Mouse (Mus musculus): ENCODE results near the gene Nmrk2. TPM values are rescaled to one million over a fixed set of nuclear protein-coding genes. Genes with fewer than 3 reads are reported as not detected.

The Nmrk2 gene
- total and polyA plus RNA-seq, 2 experiments, result 0.09 TPM; not detected in 1

DNA sequence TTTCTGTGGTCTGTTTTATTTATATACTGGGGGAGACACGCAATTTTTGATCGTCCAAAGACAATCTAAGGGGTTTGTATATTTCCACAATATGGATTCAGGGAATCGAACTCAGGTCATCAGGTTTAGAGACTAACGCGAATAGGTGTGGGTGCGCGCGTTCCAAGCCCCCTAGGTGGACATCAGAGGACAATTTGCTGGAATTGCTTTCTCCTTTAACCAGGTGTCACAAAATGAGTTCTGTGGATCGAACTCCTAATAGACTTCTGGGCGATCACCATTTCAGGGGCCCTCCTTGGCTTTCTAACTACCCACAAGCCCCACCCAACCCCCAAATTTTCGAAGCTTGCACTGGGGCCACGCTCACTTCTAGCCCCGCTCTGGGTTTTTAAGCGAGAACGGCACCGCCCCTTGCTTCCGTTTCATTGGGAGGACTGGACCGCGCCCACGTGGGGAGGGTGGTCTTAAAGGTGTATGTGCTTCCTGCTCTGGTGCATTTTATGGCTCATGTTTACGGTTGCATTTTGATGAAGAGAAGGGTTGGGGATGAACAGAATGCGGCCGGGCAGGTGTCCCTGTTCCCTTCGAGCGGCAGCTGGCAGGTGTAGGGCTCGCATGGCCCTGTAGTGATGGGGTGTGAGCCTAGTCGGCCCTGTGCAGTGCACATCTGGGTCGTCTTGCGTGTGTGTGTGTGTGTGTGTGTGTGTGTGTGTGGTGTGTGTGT, 33.2 kb downstream of the Nmrk2 start:
- Histone ChIP-seq H3K4me1 (ENCODE audit: control insufficient read depth, insufficient read depth, low read length) (peaks cover 9% of the 10 kb centered on the region), H3K79me2 (ENCODE audit: control insufficient read depth, insufficient read depth, low read length) (peaks cover 26% of the 10 kb centered on the region), H3K9ac (ENCODE audit: low read depth, low read length) (peak overlapping the region; percentile 97), H3K4me3 (ENCODE audit: insufficient read depth, low read depth, low read length) (peak overlapping the region; percentile 99), H3K27ac (replicated peaks; ENCODE audit: insufficient read depth, low read depth, low read length) (peak overlapping the region; percentile 96), H3K27me3 (ENCODE audit: control insufficient read depth, insufficient read depth, low read length) (no peaks in the 10 kb centered on the region), H3K36me3 (ENCODE audit: control insufficient read depth, insufficient read depth, low read length) (no peaks in the 10 kb centered on the region)
- WGBS, result 3% methylated on average over 29 of the region's 29 CpGs
- peak; percentile 76 for DNase-seq (ENCODE audit: extremely low read depth, low read depth, low spot score)
- TF ChIP-seq POLR2A (IDR thresholded peaks at IDR 0.05; ENCODE audit: extremely low read depth, insufficient read depth, low read length) (no peak), CTCF (IDR thresholded peaks at IDR 0.05; ENCODE audit: low read depth, low read length) (no peak)

DNA sequence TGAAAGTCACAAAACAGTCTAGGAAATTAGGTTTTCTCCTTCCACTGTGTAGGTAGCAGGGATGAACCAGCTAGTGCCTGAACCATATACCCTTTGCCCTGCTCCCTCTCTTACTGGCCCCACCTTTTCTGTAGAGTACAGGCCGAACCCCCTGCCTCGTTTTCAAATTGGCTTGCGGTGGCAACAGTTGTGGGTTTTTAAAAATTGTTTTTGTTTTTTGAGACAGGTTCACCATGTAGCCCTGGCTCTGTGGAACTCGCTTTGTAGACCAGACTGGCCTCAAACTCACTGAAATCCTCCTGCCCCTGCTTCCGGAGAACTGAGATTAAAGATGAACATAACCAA, 33.8 kb downstream of the Nmrk2 start:
- DNase-seq (ENCODE audit: extremely low read depth, low read depth, low spot score), result no peak
- peak overlapping the region; percentile 7; the same call in 1 of the 2 replicates for H3K4me3 ChIP-seq (ENCODE audit: insufficient read depth, low read depth, low read length)
- no peaks in the 10 kb centered on the region for H3K36me3 ChIP-seq (ENCODE audit: control insufficient read depth, insufficient read depth, low read length)
- WGBS, result 16% methylated on average over 5 of the region's 5 CpGs
- H3K79me2 ChIP-seq (ENCODE audit: control insufficient read depth, insufficient read depth, low read length), result peaks cover 30% of the 10 kb centered on the region
- TF ChIP-seq POLR2A (IDR thresholded peaks at IDR 0.05; ENCODE audit: extremely low read depth, insufficient read depth, low read length), result no peak
- no peak for TF ChIP-seq CTCF (IDR thresholded peaks at IDR 0.05; ENCODE audit: low read depth, low read length)
- H3K9ac ChIP-seq (ENCODE audit: low read depth, low read length), result peak overlapping the region; percentile 15; the same call in 1 of the 2 replicates
- peaks cover 7% of the 10 kb centered on the region for H3K4me1 ChIP-seq (ENCODE audit: control insufficient read depth, insufficient read depth, low read length)
- no peaks in the 10 kb centered on the region for H3K27me3 ChIP-seq (ENCODE audit: control insufficient read depth, insufficient read depth, low read length)
- H3K27ac ChIP-seq (replicated peaks; ENCODE audit: insufficient read depth, low read depth, low read length), result peak overlapping the region; percentile 32

DNA sequence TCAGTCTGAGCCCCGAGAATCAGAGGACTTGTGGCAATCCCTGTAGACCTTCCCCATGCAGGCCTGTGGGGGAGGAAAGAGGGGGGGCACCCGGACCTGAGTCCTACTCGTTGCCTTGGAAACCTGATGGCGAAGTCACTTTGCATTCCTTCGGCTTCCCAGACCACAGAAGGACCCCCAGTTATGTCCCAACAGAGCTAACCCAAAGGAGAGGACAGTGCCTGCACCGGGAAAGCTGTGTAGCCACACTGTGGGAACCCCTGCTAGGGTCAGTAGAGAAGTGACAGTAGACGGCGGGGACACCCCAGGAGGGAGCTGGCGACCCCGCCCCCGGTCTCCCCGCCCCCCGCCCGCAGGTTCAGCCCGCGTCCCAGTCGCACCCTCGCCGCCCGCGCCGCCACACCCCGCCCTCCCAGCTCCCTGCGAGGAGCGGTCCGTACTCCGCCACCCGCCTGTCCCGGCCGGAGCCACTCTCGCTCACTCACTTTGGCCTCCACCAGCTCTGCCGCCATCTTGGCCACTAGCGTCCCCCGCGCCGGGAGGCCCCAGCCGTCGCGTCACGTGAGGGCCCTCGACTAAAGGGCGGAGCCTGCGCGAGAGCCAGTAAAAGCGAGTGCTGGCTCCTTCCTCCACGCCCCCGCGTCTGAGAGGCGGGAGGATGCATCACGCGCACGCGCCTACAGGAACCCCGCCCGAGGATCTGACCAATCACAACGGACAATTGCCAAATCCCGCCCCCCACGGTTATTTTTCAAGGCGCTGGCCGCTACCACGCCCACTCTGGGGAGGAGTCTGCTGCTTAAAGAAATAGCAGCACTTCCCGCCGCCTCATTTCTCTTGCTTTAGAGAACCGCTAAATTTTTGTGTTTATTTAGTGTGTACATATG, 34.4 kb downstream of the Nmrk2 start, which contains the start of gene Pias4:
Gene Pias4, minus strand, starts transcription at position 724 of the 887 bp plus-strand sequence.
- WGBS, result under 1% methylated on average over 54 of the region's 64 CpGs
- TF ChIP-seq CTCF (IDR thresholded peaks at IDR 0.05; ENCODE audit: low read depth, low read length) (no peak), POLR2A (IDR thresholded peaks at IDR 0.05; ENCODE audit: extremely low read depth, insufficient read depth, low read length) (peak; percentile 81)
- H3K27ac ChIP-seq (replicated peaks; ENCODE audit: insufficient read depth, low read depth, low read length), result peak within 1 kb of the TSS; percentile 32
- peak; percentile 90 for DNase-seq (ENCODE audit: extremely low read depth, low read depth, low spot score)
- peaks cover 6% of the 10 kb centered on the region for H3K4me1 ChIP-seq (ENCODE audit: control insufficient read depth, insufficient read depth, low read length)
- H3K36me3 ChIP-seq (ENCODE audit: control insufficient read depth, insufficient read depth, low read length), result no peaks in the 10 kb centered on the region
- H3K4me3 ChIP-seq (ENCODE audit: insufficient read depth, low read depth, low read length), result peak within 1 kb of the TSS; percentile 99
- peaks cover 33% of the 10 kb centered on the region for H3K79me2 ChIP-seq (ENCODE audit: control insufficient read depth, insufficient read depth, low read length)
- no peaks in the 10 kb centered on the region for H3K27me3 ChIP-seq (ENCODE audit: control insufficient read depth, insufficient read depth, low read length)
- H3K9ac ChIP-seq (ENCODE audit: low read depth, low read length), result peak within 1 kb of the TSS; percentile 94

DNA sequence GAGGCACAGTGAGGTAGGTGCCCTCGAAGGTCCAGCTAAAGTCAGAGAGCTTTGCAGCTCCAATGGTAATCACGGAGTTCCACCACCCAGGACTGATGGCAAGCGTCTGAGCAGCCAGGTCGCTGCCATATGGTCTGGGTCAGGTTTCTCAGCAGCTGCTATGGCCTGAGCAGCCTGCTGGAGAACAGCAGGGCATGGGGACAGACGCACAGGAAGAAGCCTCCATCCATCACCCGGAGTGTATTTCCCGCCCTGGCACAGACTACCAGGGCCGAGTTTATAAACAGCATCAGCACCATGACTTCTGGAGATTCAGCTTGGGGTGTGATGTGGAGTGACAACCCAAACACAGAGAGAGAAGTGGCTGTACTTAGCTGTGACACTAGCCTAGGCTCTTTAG, 36.7 kb downstream of the Nmrk2 start:
- Histone ChIP-seq H3K36me3 (ENCODE audit: control insufficient read depth, insufficient read depth, low read length) (no peaks in the 10 kb centered on the region), H3K27ac (replicated peaks; ENCODE audit: insufficient read depth, low read depth, low read length) (no peak overlapping the region), H3K9ac (ENCODE audit: low read depth, low read length) (no peak overlapping the region), H3K79me2 (ENCODE audit: control insufficient read depth, insufficient read depth, low read length) (peaks cover 42% of the 10 kb centered on the region), H3K4me1 (ENCODE audit: control insufficient read depth, insufficient read depth, low read length) (peaks cover 7% of the 10 kb centered on the region), H3K27me3 (ENCODE audit: control insufficient read depth, insufficient read depth, low read length) (no peaks in the 10 kb centered on the region), H3K4me3 (ENCODE audit: insufficient read depth, low read depth, low read length) (no peak overlapping the region)
- TF ChIP-seq CTCF (IDR thresholded peaks at IDR 0.05; ENCODE audit: low read depth, low read length) (no peak), POLR2A (IDR thresholded peaks at IDR 0.05; ENCODE audit: extremely low read depth, insufficient read depth, low read length) (no peak)
- WGBS, result 76% methylated on average over 8 of the region's 8 CpGs
- DNase-seq (ENCODE audit: extremely low read depth, low read depth, low spot score), result no peak

DNA sequence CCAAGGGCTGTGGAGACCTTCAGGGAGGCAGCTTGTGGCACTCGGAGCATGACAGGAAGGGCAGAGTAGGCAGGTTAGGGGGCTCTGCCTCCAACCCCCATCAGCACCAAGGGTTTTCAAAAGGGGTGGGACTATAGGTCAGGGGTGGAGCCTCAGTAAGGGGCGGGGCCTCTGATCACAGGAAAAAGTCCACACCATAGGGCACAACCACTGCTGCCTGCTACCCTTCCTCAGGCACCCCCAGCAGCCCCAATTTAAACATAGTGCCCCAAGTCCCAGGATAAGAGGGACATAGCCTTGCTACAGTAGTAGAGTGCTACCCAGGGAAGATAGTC, 39.6 kb downstream of the Nmrk2 start:
- WGBS, result 58% methylated on average over 2 of the region's 2 CpGs
- H3K79me2 ChIP-seq (ENCODE audit: control insufficient read depth, insufficient read depth, low read length), result peaks cover 42% of the 10 kb centered on the region
- H3K36me3 ChIP-seq (ENCODE audit: control insufficient read depth, insufficient read depth, low read length), result no peaks in the 10 kb centered on the region; the same call in 1 of the 2 replicates
- H3K4me3 ChIP-seq (ENCODE audit: insufficient read depth, low read depth, low read length), result no peak overlapping the region
- H3K4me1 ChIP-seq (ENCODE audit: control insufficient read depth, insufficient read depth, low read length), result peaks cover 5% of the 10 kb centered on the region
- TF ChIP-seq CTCF (IDR thresholded peaks at IDR 0.05; ENCODE audit: low read depth, low read length) (no peak), POLR2A (IDR thresholded peaks at IDR 0.05; ENCODE audit: extremely low read depth, insufficient read depth, low read length) (no peak)
- no peak overlapping the region for H3K27ac ChIP-seq (replicated peaks; ENCODE audit: insufficient read depth, low read depth, low read length)
- no peaks in the 10 kb centered on the region for H3K27me3 ChIP-seq (ENCODE audit: control insufficient read depth, insufficient read depth, low read length)
- H3K9ac ChIP-seq (ENCODE audit: low read depth, low read length), result no peak overlapping the region
- no peak for DNase-seq (ENCODE audit: extremely low read depth, low read depth, low spot score)
